Mouse (Mus musculus) embryonic stem cell, embryonic (primary cell): ENCODE results near the gene Gast.

Source experiments
- CTCF ChIA-PET, 4 experiments: fragments of 300-600 bp in 2 of 4; fragments of 350-600 bp in 2 of 4; sonication (Branson Sonifier 250); formaldehyde crosslinking; loops; one replicate each; lab custom pipeline; 2022; ENCODE audit warnings: inconsistent platforms in 2 of 4; lab: Charles Lee
- POLR2A ChIA-PET, 4 experiments: fragments of 300-600 bp in 2 of 4; fragments of 350-600 bp in 2 of 4; sonication (Branson Sonifier 250); formaldehyde crosslinking; loops; one replicate each; lab custom pipeline; 2022; ENCODE audit warnings: antibody characterized with exemption in 4 of 4, inconsistent platforms in 1 of 4; lab: Charles Lee

Gene Gast

GRCm38 (mm10) chr11:100313424-100313823 lies 20.8 kb upstream of the Gast start:
- CTCF ChIA-PET = interaction anchor here in 1 of 4 experiments (0.9 kb wide), 1 partner anchor 15 kb away, joined by 3 read pairs; no protein-coding TSS in a partner anchor

GRCm38 (mm10) chr11:100315439-100315838 lies 18.8 kb upstream of the Gast start:
- ChIA-PET CTCF (interaction anchor here in 2 of 4 experiments (0.7 to 1.4 kb wide), 2 partner anchors 15 to 17 kb away, joined by 3 to 7 read pairs; no protein-coding TSS in a partner anchor), POLR2A (interaction anchor here in 3 of 4 experiments (0.6 to 2.4 kb wide), 15 partner anchors 8 to 121 kb away, joined by 3 to 17 read pairs (median 4); partner anchors contain the start of genes Hap1 (in 1 of the 3) and Jup (in 1 of the 3))

More at GRCm38 (mm10) chr11:100313424-100313823, 20.8 kb upstream of the Gast start:
- POLR2A ChIA-PET = interaction anchor here (0.5 to 4.5 kb wide), 9 partner anchors 8 to 861 kb away, joined by 3 to 140 read pairs (median 4); partner anchors contain the start of gene Eif1 (in 2 of the 4)

- ChIA-PET CTCF (interaction anchor here in 1 of 4 experiments (0.7 kb wide), 1 partner anchor 35 kb away, joined by 3 read pairs; no protein-coding TSS in a partner anchor), POLR2A (interaction anchor here in 3 of 4 experiments (0.6 to 9.5 kb wide), 11 partner anchors 9 to 1377 kb away, joined by 3 to 232 read pairs (median 22); partner anchors contain the start of genes Hap1 (in 1 of the 3) and Jup (in 1 of the 3))
Measured at GRCm38 (mm10) chr11:100317826-100318380, 16.3 kb upstream of the Gast start.

- CTCF ChIA-PET = interaction anchor here (0.6 to 2.9 kb wide), 6 partner anchors 18 to 651 kb away, joined by 3 to 15 read pairs (median 4); no protein-coding TSS in a partner anchor
- POLR2A ChIA-PET = interaction anchor here (0.6 to 9.5 kb wide), 211 partner anchors 7 to 1966 kb away, joined by 3 to 410 read pairs (median 6); partner anchors contain the start of genes Acly (in 3 of the 4), Hap1 (in 3 of the 4), Jup (in 3 of the 4) and Krt17 (in 3 of the 4)
Measured at GRCm38 (mm10) chr11:100318529-100319451, 15.4 kb upstream of the Gast start.

- CTCF ChIA-PET = interaction anchor here (0.6 to 2.9 kb wide), 13 partner anchors 11 to 1862 kb away, joined by 3 to 15 read pairs (median 3); partner anchors contain the start of gene 2300003K06Rik (in 1 of the 4)
- POLR2A ChIA-PET = interaction anchor here (0.5 to 9.5 kb wide), 280 partner anchors 8 to 1965 kb away, joined by 3 to 410 read pairs (median 5); partner anchors contain the start of genes Gast (in 4 of the 4), Acly (in 3 of the 4), Hap1 (in 3 of the 4) and Jup (in 3 of the 4)
Measured at GRCm38 (mm10) chr11:100319492-100320171, 14.6 kb upstream of the Gast start, which contains the start of gene Eif1. Gene Eif1, plus strand, starts transcription at chr11:100319885.

GRCm38 (mm10) chr11:100320172-100320630 lies 14.0 kb upstream of the Gast start:
- CTCF ChIA-PET = interaction anchor here (0.5 to 2.9 kb wide), 15 partner anchors 8 to 1862 kb away, joined by 3 to 15 read pairs (median 4); partner anchors contain the start of gene 2300003K06Rik (in 1 of the 4)
- POLR2A ChIA-PET = interaction anchor here (0.5 to 9.5 kb wide), 301 partner anchors 8 to 1964 kb away, joined by 3 to 410 read pairs (median 4); partner anchors contain the start of genes Gast (in 4 of the 4), Acly (in 3 of the 4), Hap1 (in 3 of the 4) and Jup (in 3 of the 4)

GRCm38 (mm10) chr11:100320701-100321410 lies 13.4 kb upstream of the Gast start:
- ChIA-PET CTCF (interaction anchor here (0.5 to 2.9 kb wide), 11 partner anchors 9 to 1863 kb away, joined by 3 to 15 read pairs (median 4); no protein-coding TSS in a partner anchor), POLR2A (interaction anchor here (0.5 to 9.5 kb wide), 250 partner anchors 8 to 1964 kb away, joined by 3 to 410 read pairs (median 5); partner anchors contain the start of genes Gast (in 4 of the 4), Acly (in 3 of the 4), Hap1 (in 3 of the 4) and Jup (in 3 of the 4))

- ChIA-PET CTCF (interaction anchor here in 3 of 4 experiments (0.6 to 2.9 kb wide), 6 partner anchors 13 to 181 kb away, joined by 4 to 15 read pairs (median 4); no protein-coding TSS in a partner anchor), POLR2A (interaction anchor here (0.6 to 9.5 kb wide), 101 partner anchors 8 to 1377 kb away, joined by 3 to 410 read pairs (median 6); partner anchors contain the start of genes Hap1 (in 4 of the 4), Acly (in 3 of the 4), Gast (in 3 of the 4) and Jup (in 3 of the 4))
Measured at GRCm38 (mm10) chr11:100321479-100322305, 12.5 kb upstream of the Gast start.

GRCm38 (mm10) chr11:100322591-100323258 lies 11.5 kb upstream of the Gast start:
- ChIA-PET POLR2A (interaction anchor here (0.6 to 9.5 kb wide), 95 partner anchors 9 to 1753 kb away, joined by 3 to 410 read pairs (median 5); partner anchors contain the start of genes Acly (in 3 of the 4), Gast (in 3 of the 4), Jup (in 3 of the 4) and Hap1 (in 2 of the 4)), CTCF (interaction anchor here (0.6 to 1.4 kb wide), 15 partner anchors 15 to 1677 kb away, joined by 3 to 10 read pairs (median 4); partner anchors contain the start of genes Hap1 (in 1 of the 4), Jup (in 1 of the 4) and Psmc3ip (in 1 of the 4))

GRCm38 (mm10) chr11:100323578-100323977 lies 10.6 kb upstream of the Gast start:
- ChIA-PET CTCF (interaction anchor here in 3 of 4 experiments (0.6 to 1.4 kb wide), 13 partner anchors 15 to 149 kb away, joined by 3 to 7 read pairs (median 3); partner anchors contain the start of genes Jup (in 1 of the 3) and Klhl11 (in 1 of the 3)), POLR2A (interaction anchor here (0.5 to 9.5 kb wide), 55 partner anchors 8 to 616 kb away, joined by 3 to 410 read pairs (median 5); partner anchors contain the start of genes Gast (in 3 of the 4), Hap1 (in 3 of the 4), Jup (in 3 of the 4) and Acly (in 2 of the 4))

- ChIA-PET CTCF (interaction anchor here in 1 of 4 experiments (0.6 to 1.4 kb wide), 4 partner anchors 33 to 1812 kb away, joined by 3 read pairs; partner anchors contain the start of gene Kat2a), POLR2A (interaction anchor here in 3 of 4 experiments (0.9 to 9.5 kb wide), 6 partner anchors 14 to 147 kb away, joined by 3 to 410 read pairs (median 4); partner anchors contain the start of genes Hap1 (in 2 of the 3), Gast (in 1 of the 3) and Klhl11 (in 1 of the 3))
Measured at GRCm38 (mm10) chr11:100325062-100325629, 9.1 kb upstream of the Gast start.

- POLR2A ChIA-PET = interaction anchor here in 2 of 4 experiments (0.5 to 13.3 kb wide), 6 partner anchors 6 to 50 kb away, joined by 3 to 410 read pairs (median 4); partner anchors contain the start of genes Eif1 (in 1 of the 2) and Gast (in 1 of the 2)
Measured at GRCm38 (mm10) chr11:100327316-100327715, 6.9 kb upstream of the Gast start.

GRCm38 (mm10) chr11:100327761-100328160 lies 6.4 kb upstream of the Gast start:
- CTCF ChIA-PET = interaction anchor here in 1 of 4 experiments (1.7 kb wide), 1 partner anchor 67 kb away, joined by 5 read pairs; no protein-coding TSS in a partner anchor
- POLR2A ChIA-PET = interaction anchor here in 3 of 4 experiments (0.5 to 22.4 kb wide), 8 partner anchors 4 to 50 kb away, joined by 3 to 410 read pairs (median 16); partner anchors contain the start of genes Eif1 (in 3 of the 3) and Gast (in 1 of the 3)

More at GRCm38 (mm10) chr11:100327316-100327715, 6.9 kb upstream of the Gast start:
- CTCF ChIA-PET = interaction anchor here in 1 of 4 experiments (1.7 kb wide), 1 partner anchor 67 kb away, joined by 5 read pairs; no protein-coding TSS in a partner anchor
